In genomic region chr10:115383644-115384220, GRCm38 (mm10) we compare ENCODE assay signal across 8 mouse cellular contexts. TPM values are rescaled to one million over a fixed set of nuclear protein-coding genes. Genes with fewer than 3 reads are reported as not detected.
DNase-seq lines count a peak whose midpoint lies in the region; ATAC-seq and TF ChIP-seq lines count a peak whose summit lies in the region.

No protein-coding gene starts in this region.

- ATAC-seq in kidney, embryonic 16.5 days (ENCODE audit: low FRiP score, low TSS enrichment): no peak
- ATAC-seq in hindbrain, embryonic 11.5 days (ENCODE audit: low FRiP score): no peak
- no peak; the same call in 1 of the 2 replicates for ATAC-seq in midbrain, embryonic 11.5 days (ENCODE audit: low FRiP score)

- TF ChIP-seq CTCF in brain, embryonic 14.5 days (IDR thresholded peaks at IDR 0.05; ENCODE audit: borderline replicate concordance, extremely low read depth, insufficient read depth, insufficient read length): no peak

- peak overlapping the region; percentile 76 for H3K9ac ChIP-seq in kidney, embryonic 16.5 days (replicated peaks; ENCODE audit: low read length)
- H3K9ac ChIP-seq in hindbrain, embryonic 11.5 days (ENCODE audit: low read depth, low read length): peak overlapping the region; percentile 66
- peak overlapping the region; percentile 81 for H3K9ac ChIP-seq in midbrain, embryonic 11.5 days (ENCODE audit: low read length)

- peak overlapping the region; percentile 96 for H3K4me3 ChIP-seq in kidney, embryonic 16.5 days (ENCODE audit: low read length)
- H3K4me3 ChIP-seq in hindbrain, embryonic 11.5 days (ENCODE audit: low read depth, low read length): peak overlapping the region; percentile 84
- peak overlapping the region; percentile 95 for H3K4me3 ChIP-seq in midbrain, embryonic 11.5 days (ENCODE audit: low read depth, low read length)

- H3K27me3 ChIP-seq in kidney, embryonic 16.5 days (ENCODE audit: insufficient read depth, low read length): no peaks in the 10 kb centered on the region
- H3K27me3 ChIP-seq in hindbrain, embryonic 11.5 days (ENCODE audit: control insufficient read depth, insufficient read depth, low read length): no peaks in the 10 kb centered on the region
- no peaks in the 10 kb centered on the region for H3K27me3 ChIP-seq in midbrain, embryonic 11.5 days (ENCODE audit: control insufficient read depth, insufficient read depth, low read length)

- peak overlapping the region; percentile 98 for H3K27ac ChIP-seq in kidney, embryonic 16.5 days (ENCODE audit: low read length)
- H3K27ac ChIP-seq in hindbrain, embryonic 11.5 days (ENCODE audit: low read depth, low read length): peak overlapping the region; percentile 99
- H3K27ac ChIP-seq in midbrain, embryonic 11.5 days (ENCODE audit: low read depth, low read length): peak overlapping the region; percentile 97

- peak overlapping the region; percentile 69 for H3K4me2 ChIP-seq in kidney, embryonic 16.5 days (replicated peaks; ENCODE audit: low read depth, low read length)
- peak overlapping the region; percentile 38 for H3K4me2 ChIP-seq in hindbrain, embryonic 11.5 days (replicated peaks; ENCODE audit: low read depth, low read length)
- H3K4me2 ChIP-seq in midbrain, embryonic 11.5 days: peak overlapping the region; percentile 71

- no peaks in the 10 kb centered on the region for H3K9me3 ChIP-seq in kidney, embryonic 16.5 days (ENCODE audit: low read length)
- H3K9me3 ChIP-seq in hindbrain, embryonic 11.5 days (ENCODE audit: control insufficient read depth, low read length): no peaks in the 10 kb centered on the region
- no peaks in the 10 kb centered on the region for H3K9me3 ChIP-seq in midbrain, embryonic 11.5 days (ENCODE audit: control insufficient read depth, low read length)

- no peak for DNase-seq in kidney, adult 11 months
- peak; percentile 67 for DNase-seq in brain, embryonic 14.5 days (ENCODE audit: low read depth)
- peak; percentile 49 for DNase-seq in hindbrain, embryonic 11.5 days (ENCODE audit: low spot score)
- DNase-seq in midbrain, embryonic 11.5 days (ENCODE audit: low spot score, missing footprints): peak; percentile 92
- no peak for DNase-seq in urinary bladder, postnatal 25 days (ENCODE audit: low spot score)
- DNase-seq in layer of hippocampus, adult 9-11 months: no peak
- no peak for DNase-seq in left cerebral cortex, postnatal 4 days

- H3K36me3 ChIP-seq in kidney, embryonic 16.5 days (ENCODE audit: insufficient read depth, low read length): 0 out of 2 replicates have a peak, but pooled peaks cover 2% of the 10 kb centered on the region
- no peaks in the 10 kb centered on the region for H3K36me3 ChIP-seq in hindbrain, embryonic 11.5 days (ENCODE audit: control insufficient read depth, insufficient read depth, low read length)
- no peaks in the 10 kb centered on the region for H3K36me3 ChIP-seq in midbrain, embryonic 11.5 days (ENCODE audit: control insufficient read depth, insufficient read depth, low read length)

- intact Hi-C loops in left cerebral cortex, postnatal 4 days (cut with DNase I): loop anchor here (5.0 kb wide), 1 partner anchor 66 kb away; the partner anchor contains the start of gene Rab21

- 1% methylated on average over 15 of the region's 15 CpGs for WGBS in kidney, embryonic 16.5 days
- WGBS in hindbrain, embryonic 11.5 days: 3% methylated on average over 15 of the region's 15 CpGs
- 4% methylated on average over 15 of the region's 15 CpGs for WGBS in midbrain, embryonic 11.5 days

- H3K4me1 ChIP-seq in kidney, embryonic 16.5 days (ENCODE audit: insufficient read depth, low read length): peaks cover 37% of the 10 kb centered on the region
- H3K4me1 ChIP-seq in hindbrain, embryonic 11.5 days (replicated peaks; ENCODE audit: control insufficient read depth, insufficient read depth, low read length): no peaks in the 10 kb centered on the region
- peaks cover 27% of the 10 kb centered on the region for H3K4me1 ChIP-seq in midbrain, embryonic 11.5 days (ENCODE audit: control insufficient read depth, insufficient read depth, low read length)

- TF ChIP-seq POLR2A in brain, embryonic 14.5 days (IDR thresholded peaks at IDR 0.05; ENCODE audit: borderline replicate concordance, extremely low read depth, insufficient read depth, insufficient read length, poor library complexity, severe bottlenecking): no peak

RNA-seq across cellular contexts. Expression of gene Thap2, which starts 0.5 kb away (rescaled TPM):
- 18.4 and 24.9 TPM in 2 replicates for polyA plus RNA-seq in kidney, embryonic 16.5 days (2015; fragmentation: Nextera tagmentation; extraction: Ambion mirVana)
- polyA plus RNA-seq in brain, embryonic 14.5 days (2012; rRNA removed): 17.7 and 18.8 TPM in 2 replicates
- polyA plus RNA-seq in hindbrain, embryonic 11.5 days (2014; fragmentation: Nextera tagmentation; extraction: Ambion mirVana): 26.8 and 31.1 TPM in 2 replicates
- 23.6 and 24.0 TPM in 2 replicates for polyA plus RNA-seq in midbrain, embryonic 11.5 days (2014; fragmentation: Nextera tagmentation; extraction: Ambion mirVana)
- total RNA-seq in left cerebral cortex, postnatal 4 days (2021): 10 to 100 TPM; 13.0 to 18.3 TPM

RNA-seq across cellular contexts. Expression of gene Zfc3h1, which starts 1.0 kb away (rescaled TPM):
- polyA plus RNA-seq in kidney, embryonic 16.5 days (2015; fragmentation: Nextera tagmentation; extraction: Ambion mirVana): 17.0 and 20.8 TPM in 2 replicates
- 105 and 155 TPM in 2 replicates for polyA plus RNA-seq in brain, embryonic 14.5 days (2012; rRNA removed)
- polyA plus RNA-seq in hindbrain, embryonic 11.5 days (2014; fragmentation: Nextera tagmentation; extraction: Ambion mirVana): 22.0 and 31.0 TPM in 2 replicates
- 21.2 and 25.6 TPM in 2 replicates for polyA plus RNA-seq in midbrain, embryonic 11.5 days (2014; fragmentation: Nextera tagmentation; extraction: Ambion mirVana)
- 10 to 100 TPM; 43.4 to 46.7 TPM for total RNA-seq in left cerebral cortex, postnatal 4 days (2021)

RNA-seq across cellular contexts. Expression of gene Tmem19, which starts 21.4 kb away (rescaled TPM):
- 43.3 and 44.3 TPM in 2 replicates for polyA plus RNA-seq in kidney, embryonic 16.5 days (2015; fragmentation: Nextera tagmentation; extraction: Ambion mirVana)
- 30.4 and 32.6 TPM in 2 replicates for polyA plus RNA-seq in brain, embryonic 14.5 days (2012; rRNA removed)
- polyA plus RNA-seq in hindbrain, embryonic 11.5 days (2014; fragmentation: Nextera tagmentation; extraction: Ambion mirVana): 35.7 and 39.1 TPM in 2 replicates
- polyA plus RNA-seq in midbrain, embryonic 11.5 days (2014; fragmentation: Nextera tagmentation; extraction: Ambion mirVana): 39.7 and 42.2 TPM in 2 replicates
- total RNA-seq in left cerebral cortex, postnatal 4 days (2021): 10 to 100 TPM; 40.6 to 45.3 TPM

Comparison
In these comparisons a context has a peak if more than half of its experiments do, and no peak if none do; other contexts are left out.
1. DNase-seq: peak in brain, embryonic 14.5 days (single experiment), hindbrain, embryonic 11.5 days (single experiment) and midbrain, embryonic 11.5 days (single experiment); none in kidney, adult 11 months (single experiment), urinary bladder, postnatal 25 days (single experiment), layer of hippocampus, adult 9-11 months (single experiment) and left cerebral cortex, postnatal 4 days (single experiment).
2. Peak in every context shown above with its lines, with median percentiles within 50 percentile points of each other: H3K27ac ChIP-seq, H3K4me2 ChIP-seq, H3K4me3 ChIP-seq and H3K9ac ChIP-seq.